Mouse (Mus musculus): ENCODE measurements around the gene Arhgap23. TPM values are rescaled to one million over a fixed set of nuclear protein-coding genes. Genes with fewer than 3 reads are reported as not detected.

The Arhgap23 gene
- total RNA-seq, 2 experiments from 2014 or later, result 51.0 to 52.3 TPM

Other genes starting within 250 kb of the Arhgap23 start
- 100 to 1,000 TPM; 160 to 162 TPM for gene Kpnb1, start 227.7 kb upstream of the Arhgap23 start, total RNA-seq (2021)
- gene Npepps, start 134.9 kb upstream of the Arhgap23 start, total RNA-seq (2021), result 10 to 100 TPM; 85.9 to 97.2 TPM
- gene Mrpl45, start 99.8 kb upstream of the Arhgap23 start, total RNA-seq (2021), result 10 to 100 TPM; 45.1 to 47.3 TPM
- under 1 TPM; 0.05 to 0.17 TPM for gene Gpr179, start 63.5 kb upstream of the Arhgap23 start, total RNA-seq (2021)
- 10 to 100 TPM; 24.2 to 28.9 TPM for gene Socs7, start 53.0 kb upstream of the Arhgap23 start, total RNA-seq (2021)
- gene 4933428G20Rik, start 84.8 kb downstream of the Arhgap23 start, total RNA-seq (2021), result not detected
- under 1 TPM; 0.12 to 0.23 TPM for gene Srcin1, start 160.7 kb downstream of the Arhgap23 start, total RNA-seq (2021)
- gene Epop, start 214.2 kb downstream of the Arhgap23 start, total RNA-seq (2021), result 1 to 10 TPM; 1.4 TPM
- 10 to 100 TPM; 50.2 to 51.1 TPM for gene Mllt6, start 247.9 kb downstream of the Arhgap23 start, total RNA-seq (2021)

Measured in heart, postnatal 4 days (tissue).